Mouse (Mus musculus) midbrain, embryonic 15.5 days (tissue): ENCODE measurements around the gene Pex11g. TPM values are rescaled to one million over a fixed set of nuclear protein-coding genes. Genes with fewer than 3 reads are reported as not detected.

ENCODE experiments used
- ATAC-seq: fragments of 200-750 bp; cut with Nextera tagmentation; replicated peaks from 2 replicates; pipeline ENCODE4 v1.8.0; 2017; ENCODE audit warnings: moderate TSS enrichment
- H3K27ac ChIP-seq: fragments of 300-500 bp; sonication (generic); 2 replicates; pipeline ENCODE4 v1.5.1; 2015; ENCODE audit warnings: mild to moderate bottlenecking, inconsistent platforms
- H3K27me3 ChIP-seq: fragments of 300-500 bp; sonication (generic); replicated peaks from 2 replicates; pipeline ENCODE4 v1.6.1; 2015; ENCODE audit warnings: inconsistent platforms
- H3K36me3 ChIP-seq: fragments of 300-500 bp; sonication (generic); replicated peaks from 2 replicates; pipeline ENCODE4 v1.6.1; 2015; ENCODE audit warnings: inconsistent platforms
- H3K4me1 ChIP-seq: fragments of 300-500 bp; sonication (generic); 2 replicates; pipeline ENCODE4 v1.6.1; 2015; ENCODE audit warnings: inconsistent platforms
- H3K4me2 ChIP-seq: fragments of 300-500 bp; sonication (generic); 2 replicates; pipeline ENCODE4 v1.6.1; 2015; ENCODE audit warnings: inconsistent platforms, mild to moderate bottlenecking, moderate library complexity
- H3K4me3 ChIP-seq: fragments of 300-500 bp; sonication (generic); 2 replicates; pipeline ENCODE4 v1.5.1; 2015; ENCODE audit warnings: mild to moderate bottlenecking, inconsistent platforms
- H3K9ac ChIP-seq: fragments of 300-500 bp; sonication (generic); 2 replicates; pipeline ENCODE4 v1.6.1; 2015; ENCODE audit warnings: mild to moderate bottlenecking, inconsistent platforms
- H3K9me3 ChIP-seq: fragments of 300-500 bp; sonication (generic); 2 replicates; pipeline ENCODE4 v1.6.1; 2016; ENCODE audit warnings: inconsistent platforms
- WGBS: fragments of 180-500 bp; shearing (Covaris S2); methylation state at CpG from one replicate; pipeline ENCODE4 v1.1.7; 2015; ENCODE audit warnings: mixed read lengths; 5-methylcytosine and 5-hydroxymethylcytosine counted together
- polyA plus RNA-seq: library from polyadenylated mRNA; unstranded; fragments of >200 nt; fragmentation: Nextera tagmentation; extraction: Ambion mirVana; gene quantifications from 2 replicates; pipeline ENCODE4 v1.2.1, GENCODE M21; 2015

Pex11g gene
- polyA plus RNA-seq, 1 experiment from 2014 or later: 4.9 TPM

DNA sequence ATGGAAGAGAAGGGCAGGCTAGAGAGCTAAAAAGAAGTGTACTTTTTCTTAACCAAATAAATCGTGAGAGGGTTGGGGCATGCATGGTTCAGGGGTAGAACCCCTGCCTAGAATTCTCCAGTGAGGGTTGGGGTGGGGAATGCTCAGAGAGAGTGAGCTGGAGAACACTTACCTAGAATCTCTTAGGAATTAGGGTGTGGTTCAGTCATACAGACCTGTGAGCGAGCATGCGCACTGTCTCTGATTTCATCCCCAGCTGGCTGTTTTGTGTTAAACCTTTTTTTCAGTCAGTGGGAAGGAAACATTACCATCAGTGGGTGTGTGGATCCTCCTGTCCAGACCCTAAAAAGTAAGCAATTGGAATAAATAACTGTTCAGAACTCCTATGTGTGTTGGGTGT, 41.3 kb downstream of the Pex11g start:
- ATAC-seq: no peak
- Histone ChIP-seq H3K4me1 (no peaks in the 10 kb centered on the region), H3K4me2 (no peak overlapping the region), H3K4me3 (no peak overlapping the region), H3K9ac (no peak overlapping the region), H3K27me3 (no peaks in the 10 kb centered on the region), H3K9me3 (no peaks in the 10 kb centered on the region), H3K36me3 (0 out of 2 replicates have a peak, but pooled peaks cover 5% of the 10 kb centered on the region), H3K27ac (no peak overlapping the region)
- WGBS: 87% methylated on average over 3 of the region's 3 CpGs

DNA sequence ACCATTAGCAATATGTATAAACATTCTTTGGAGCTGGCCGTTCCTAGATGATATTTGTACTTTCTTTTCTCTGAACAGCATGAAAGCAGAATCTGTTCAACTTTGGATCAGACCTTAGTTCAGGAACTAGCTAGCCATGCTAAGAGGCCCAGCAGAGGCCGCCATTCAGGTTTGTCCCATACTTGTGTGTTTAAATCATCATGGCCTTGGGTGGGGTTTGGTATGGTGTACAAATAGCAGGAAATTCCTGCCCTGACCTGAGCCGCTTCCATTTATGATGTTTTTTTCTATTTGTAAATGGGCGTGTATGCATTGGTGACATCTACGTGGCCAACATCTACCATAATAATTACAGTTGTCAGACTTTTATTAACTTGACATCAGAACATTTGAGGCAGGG, 42.3 kb downstream of the Pex11g start:
- Histone ChIP-seq H3K27me3 (no peaks in the 10 kb centered on the region), H3K4me2 (no peak overlapping the region), H3K9me3 (no peaks in the 10 kb centered on the region), H3K4me3 (no peak overlapping the region), H3K27ac (no peak overlapping the region), H3K9ac (no peak overlapping the region), H3K36me3 (0 out of 2 replicates have a peak, but pooled peaks cover 5% of the 10 kb centered on the region), H3K4me1 (no peaks in the 10 kb centered on the region)
- 93% methylated on average over 5 of the region's 5 CpGs for WGBS
- ATAC-seq: no peak

DNA sequence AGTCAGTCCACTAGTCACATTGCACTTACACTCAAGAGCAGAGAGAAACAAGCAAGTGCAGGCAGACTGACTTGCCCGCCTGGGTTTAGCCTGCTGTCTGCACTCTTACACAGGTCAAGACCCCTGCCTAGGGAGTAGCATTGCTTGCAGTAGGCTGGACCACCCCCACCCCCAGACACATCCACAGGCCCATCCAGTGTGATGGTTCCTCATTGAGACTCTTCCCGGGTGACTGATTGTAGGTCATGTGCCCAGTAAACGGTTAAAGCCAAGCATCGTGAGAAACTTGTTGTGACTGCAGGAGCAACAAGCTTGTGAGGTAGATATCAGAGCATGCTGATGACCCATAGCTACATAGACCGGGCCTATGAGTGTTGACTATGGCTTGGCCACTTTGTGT, 46.0 kb downstream of the Pex11g start:
- Histone ChIP-seq H3K4me1 (peaks cover 19% of the 10 kb centered on the region), H3K27ac (no peak overlapping the region), H3K4me2 (no peak overlapping the region), H3K36me3 (no peaks in the 10 kb centered on the region), H3K9me3 (no peaks in the 10 kb centered on the region), H3K27me3 (no peaks in the 10 kb centered on the region), H3K9ac (no peak overlapping the region), H3K4me3 (no peak overlapping the region)
- ATAC-seq: no peak
- WGBS: 91% methylated on average over 5 of the region's 5 CpGs

DNA sequence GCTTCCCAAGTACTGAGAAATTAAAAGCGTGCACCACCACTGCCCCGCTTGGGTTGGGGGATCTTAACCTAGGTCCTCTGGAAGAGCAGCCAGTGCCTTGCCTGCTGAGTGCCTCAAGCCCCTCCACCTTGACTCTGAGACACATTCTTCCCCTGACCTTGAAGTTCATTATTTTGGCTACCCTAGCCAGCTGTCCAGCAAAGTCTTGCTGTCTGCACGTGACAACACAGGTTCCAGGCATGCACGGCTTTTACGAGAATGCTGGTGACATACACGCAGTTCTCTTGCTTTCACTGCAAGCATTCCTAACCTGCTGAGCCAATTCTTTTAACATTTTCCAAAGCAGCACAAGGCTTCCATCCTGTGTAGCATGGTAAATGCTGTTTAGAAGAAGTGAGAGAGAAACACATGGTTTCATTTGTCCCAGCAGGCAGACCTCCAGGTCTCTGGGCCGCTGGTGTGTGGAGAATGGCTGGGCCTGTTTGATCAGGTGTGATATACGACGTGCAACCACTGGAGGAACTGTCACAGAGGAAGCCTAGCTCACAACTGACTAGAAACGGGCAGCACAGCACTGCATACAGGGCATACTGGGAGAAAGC, 47.3 kb downstream of the Pex11g start:
- Histone ChIP-seq H3K4me3 (no peak overlapping the region), H3K36me3 (no peaks in the 10 kb centered on the region), H3K4me2 (no peak overlapping the region), H3K9me3 (no peaks in the 10 kb centered on the region), H3K27ac (no peak overlapping the region), H3K27me3 (no peaks in the 10 kb centered on the region), H3K9ac (no peak overlapping the region), H3K4me1 (peaks cover 25% of the 10 kb centered on the region)
- ATAC-seq: no peak
- 89% methylated on average over 10 of the region's 10 CpGs for WGBS

DNA sequence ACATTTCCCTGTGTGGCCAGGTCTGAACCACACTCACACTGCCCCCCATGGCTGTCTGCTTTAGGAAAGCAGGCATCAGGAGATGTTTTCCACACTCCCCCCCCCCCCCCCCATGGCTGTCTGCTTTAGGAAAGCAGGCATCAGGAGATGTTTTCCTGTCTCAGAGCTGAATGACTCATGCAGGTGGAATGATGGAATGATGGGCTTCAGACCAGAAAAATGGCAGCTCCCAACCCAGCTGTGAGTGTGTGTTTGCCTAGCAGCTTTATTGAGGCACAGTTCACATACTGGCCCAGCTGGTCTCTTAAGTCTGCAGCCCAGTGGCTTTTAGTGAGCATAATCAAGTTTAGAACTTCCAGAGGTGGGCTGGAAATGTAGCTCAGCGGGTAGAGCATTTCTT, 49.4 kb downstream of the Pex11g start:
- no peak overlapping the region for H3K9ac ChIP-seq
- H3K9me3 ChIP-seq: no peaks in the 10 kb centered on the region
- peaks cover 32% of the 10 kb centered on the region for H3K4me1 ChIP-seq
- 87% methylated on average over 1 of the region's 1 CpGs for WGBS
- H3K4me3 ChIP-seq: no peak overlapping the region
- ATAC-seq: no peak
- no peak overlapping the region for H3K27ac ChIP-seq
- H3K27me3 ChIP-seq: no peaks in the 10 kb centered on the region
- H3K4me2 ChIP-seq: no peak overlapping the region
- no peaks in the 10 kb centered on the region for H3K36me3 ChIP-seq

DNA sequence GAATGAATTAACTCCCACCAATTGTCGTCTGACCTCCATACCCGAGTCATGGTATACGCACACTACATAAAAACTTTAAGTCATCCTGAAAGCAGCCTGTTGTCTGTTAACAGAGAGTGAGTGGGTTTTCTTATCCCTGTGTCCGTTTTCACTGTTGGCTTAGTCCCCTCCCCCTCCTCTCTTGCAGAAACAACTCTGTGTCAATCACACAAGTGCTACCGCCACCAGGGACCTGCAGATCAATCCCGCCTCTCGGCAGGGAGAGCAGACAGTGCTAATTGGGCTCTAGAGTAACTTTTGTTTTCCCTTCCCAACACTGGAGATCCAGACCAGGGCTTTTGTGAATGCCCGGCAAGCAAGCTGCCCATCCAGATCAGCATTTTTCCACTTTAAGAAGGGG, 50.0 kb downstream of the Pex11g start:
- H3K4me1 ChIP-seq: peaks cover 32% of the 10 kb centered on the region
- 4% methylated on average over 8 of the region's 8 CpGs for WGBS
- no peaks in the 10 kb centered on the region for H3K9me3 ChIP-seq
- ATAC-seq: peak; percentile 62
- no peak overlapping the region for H3K4me2 ChIP-seq
- no peaks in the 10 kb centered on the region for H3K36me3 ChIP-seq
- no peak overlapping the region for H3K9ac ChIP-seq
- no peaks in the 10 kb centered on the region for H3K27me3 ChIP-seq
- H3K27ac ChIP-seq: no peak overlapping the region
- H3K4me3 ChIP-seq: no peak overlapping the region

DNA sequence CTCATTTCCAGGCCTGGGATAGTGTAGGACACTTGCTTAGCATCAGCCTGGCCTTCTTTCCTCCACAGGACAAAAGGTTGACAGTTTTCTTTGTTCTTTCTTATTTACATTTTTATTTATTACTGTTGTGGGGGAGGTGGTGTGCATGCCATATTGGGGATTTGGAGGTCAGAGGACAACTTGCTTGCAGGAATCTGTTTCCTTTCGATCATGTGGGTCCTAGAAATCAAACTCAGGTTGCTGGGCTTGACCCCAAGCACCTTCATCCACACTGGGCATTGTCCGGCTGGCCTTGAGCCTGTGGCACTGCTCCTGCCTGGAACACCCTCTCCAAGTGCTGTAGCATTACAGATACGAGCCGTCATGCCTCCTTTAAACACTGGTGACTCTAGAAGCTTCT, 50.6 kb downstream of the Pex11g start:
- no peak overlapping the region for H3K4me2 ChIP-seq
- no peak overlapping the region for H3K27ac ChIP-seq
- H3K36me3 ChIP-seq: no peaks in the 10 kb centered on the region
- H3K27me3 ChIP-seq: no peaks in the 10 kb centered on the region
- WGBS: 23% methylated on average over 4 of the region's 4 CpGs
- H3K9me3 ChIP-seq: no peaks in the 10 kb centered on the region
- peaks cover 32% of the 10 kb centered on the region for H3K4me1 ChIP-seq
- H3K4me3 ChIP-seq: no peak overlapping the region
- no peak overlapping the region for H3K9ac ChIP-seq
- ATAC-seq: no peak

DNA sequence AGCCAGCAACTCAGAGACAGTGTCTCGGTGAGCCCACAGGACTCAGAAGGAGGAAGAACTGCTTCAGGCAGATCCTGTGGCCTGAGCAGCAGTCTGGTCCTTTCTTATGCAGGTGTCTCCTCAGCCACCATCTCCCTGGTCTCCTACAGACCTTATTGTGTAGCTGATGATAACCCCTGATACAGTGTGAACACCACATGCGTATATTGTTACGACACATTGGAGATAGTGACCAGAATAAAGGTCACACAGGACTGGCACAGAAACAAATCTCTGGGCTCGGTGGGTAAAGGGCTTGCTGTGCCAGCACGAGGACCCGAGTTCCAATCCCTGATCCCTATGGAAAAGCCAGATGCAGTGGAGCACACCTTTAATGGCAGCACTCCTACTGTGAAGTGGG, 51.8 kb downstream of the Pex11g start:
- no peak for ATAC-seq
- Histone ChIP-seq H3K27ac (no peak overlapping the region), H3K4me3 (no peak overlapping the region), H3K9ac (no peak overlapping the region), H3K36me3 (no peaks in the 10 kb centered on the region), H3K4me1 (peaks cover 32% of the 10 kb centered on the region), H3K27me3 (no peaks in the 10 kb centered on the region), H3K9me3 (no peaks in the 10 kb centered on the region), H3K4me2 (no peak overlapping the region)
- WGBS: 93% methylated on average over 6 of the region's 6 CpGs

DNA sequence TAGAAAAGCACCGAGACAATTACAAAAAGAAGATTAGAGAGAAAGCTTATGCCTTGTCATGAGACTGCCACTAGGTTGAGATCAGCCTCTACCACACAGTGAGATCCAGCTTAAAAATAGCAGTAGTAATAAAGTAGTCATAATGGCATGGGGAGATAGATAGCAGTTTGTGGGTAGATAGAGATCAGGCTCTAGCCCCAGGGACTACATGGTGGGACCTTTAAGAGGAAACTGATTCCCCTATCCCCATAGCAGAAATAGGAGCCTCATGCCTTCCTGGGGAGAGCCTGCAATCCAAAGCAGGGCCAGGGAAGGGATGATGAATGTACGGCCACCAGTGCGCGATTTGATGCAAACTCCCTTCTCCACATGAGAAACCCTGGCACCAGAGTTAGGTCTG, 52.2 kb downstream of the Pex11g start:
- Histone ChIP-seq H3K4me3 (no peak overlapping the region), H3K4me2 (no peak overlapping the region), H3K9me3 (no peaks in the 10 kb centered on the region), H3K4me1 (peaks cover 32% of the 10 kb centered on the region), H3K9ac (no peak overlapping the region), H3K36me3 (no peaks in the 10 kb centered on the region), H3K27me3 (no peaks in the 10 kb centered on the region), H3K27ac (no peak overlapping the region)
- 53% methylated on average over 4 of the region's 4 CpGs for WGBS
- no peak for ATAC-seq

DNA sequence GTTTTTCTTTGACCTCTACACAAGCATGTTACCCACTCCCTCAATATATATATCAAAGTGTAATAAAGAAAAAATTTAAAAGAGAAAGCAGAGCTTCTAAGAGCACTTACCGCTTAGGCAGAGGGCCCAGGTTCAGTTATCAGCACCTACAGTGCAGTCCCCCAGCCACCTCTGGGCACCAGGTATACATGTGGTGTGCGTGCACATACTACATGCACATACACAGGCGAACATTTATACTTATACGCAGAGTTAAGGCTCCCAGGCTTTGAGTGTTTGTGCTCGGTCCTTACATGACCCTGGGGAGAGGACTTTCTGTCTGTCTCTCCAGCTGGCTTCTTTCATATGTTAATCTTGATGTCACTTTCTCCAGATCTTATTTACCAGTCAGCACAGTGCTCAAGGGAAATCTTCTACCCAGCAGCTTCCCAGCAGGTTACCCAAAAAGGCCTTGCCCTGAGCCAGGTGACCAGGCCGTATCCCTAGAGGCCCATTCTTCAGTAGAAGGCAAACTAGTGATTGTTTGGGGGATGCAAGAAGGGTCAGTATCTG, 52.8 kb downstream of the Pex11g start:
- no peak overlapping the region for H3K9ac ChIP-seq
- no peak overlapping the region for H3K4me3 ChIP-seq
- H3K27me3 ChIP-seq: no peaks in the 10 kb centered on the region
- H3K4me1 ChIP-seq: peaks cover 32% of the 10 kb centered on the region
- 35% methylated on average over 6 of the region's 6 CpGs for WGBS
- no peaks in the 10 kb centered on the region for H3K36me3 ChIP-seq
- ATAC-seq: no peak
- H3K9me3 ChIP-seq: no peaks in the 10 kb centered on the region
- no peak overlapping the region for H3K27ac ChIP-seq
- no peak overlapping the region for H3K4me2 ChIP-seq

DNA sequence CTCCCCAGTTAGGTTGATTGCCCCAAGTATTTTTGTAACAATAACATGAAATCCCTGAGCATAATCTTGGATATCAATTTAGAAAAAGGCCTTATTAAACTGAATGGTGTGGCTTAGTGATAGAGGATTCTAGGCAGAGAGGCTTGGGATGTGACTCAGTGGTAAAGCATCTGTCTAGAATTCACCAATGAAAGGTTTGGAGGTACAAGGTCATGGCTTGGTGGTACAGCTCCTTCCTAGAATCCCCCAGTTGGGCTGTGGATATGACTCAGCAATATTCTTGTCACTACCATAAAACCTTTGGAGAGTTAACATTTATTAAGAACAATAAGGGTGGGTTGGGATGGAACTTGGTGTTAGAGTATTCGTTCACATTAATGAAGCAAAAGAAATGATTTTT, 54.7 kb downstream of the Pex11g start:
- Histone ChIP-seq H3K27me3 (no peaks in the 10 kb centered on the region), H3K9me3 (no peaks in the 10 kb centered on the region), H3K4me3 (no peak overlapping the region), H3K4me1 (peaks cover 27% of the 10 kb centered on the region), H3K36me3 (no peaks in the 10 kb centered on the region), H3K4me2 (no peak overlapping the region), H3K9ac (no peak overlapping the region), H3K27ac (no peak overlapping the region)
- no peak for ATAC-seq
- 94% methylated on average over 1 of the region's 1 CpGs for WGBS

DNA sequence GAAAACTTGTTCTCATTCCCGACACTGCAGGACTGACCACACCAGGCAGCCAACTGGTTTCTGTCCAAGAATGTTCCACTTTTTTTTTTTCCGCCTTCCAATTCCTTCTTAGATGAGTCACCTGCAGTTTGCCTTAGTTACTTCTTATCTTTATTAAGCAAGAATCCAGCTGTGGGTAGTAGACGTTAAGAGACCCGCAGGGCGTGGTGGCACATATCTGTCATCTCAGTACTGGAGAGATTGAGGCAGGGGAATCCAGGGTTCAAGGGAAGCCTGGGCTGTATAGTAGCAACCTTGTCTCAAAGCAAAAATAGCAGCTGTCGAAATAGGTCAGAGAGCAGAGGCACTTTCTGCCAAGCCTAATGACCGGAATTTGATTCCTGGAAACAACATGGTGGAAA, 55.6 kb downstream of the Pex11g start:
- H3K4me1 ChIP-seq: peaks cover 18% of the 10 kb centered on the region
- H3K9ac ChIP-seq: no peak overlapping the region
- no peak overlapping the region for H3K27ac ChIP-seq
- no peak overlapping the region for H3K4me2 ChIP-seq
- WGBS: 93% methylated on average over 7 of the region's 7 CpGs
- H3K4me3 ChIP-seq: no peak overlapping the region
- H3K9me3 ChIP-seq: no peaks in the 10 kb centered on the region
- no peaks in the 10 kb centered on the region for H3K27me3 ChIP-seq
- ATAC-seq: no peak
- no peaks in the 10 kb centered on the region for H3K36me3 ChIP-seq

DNA sequence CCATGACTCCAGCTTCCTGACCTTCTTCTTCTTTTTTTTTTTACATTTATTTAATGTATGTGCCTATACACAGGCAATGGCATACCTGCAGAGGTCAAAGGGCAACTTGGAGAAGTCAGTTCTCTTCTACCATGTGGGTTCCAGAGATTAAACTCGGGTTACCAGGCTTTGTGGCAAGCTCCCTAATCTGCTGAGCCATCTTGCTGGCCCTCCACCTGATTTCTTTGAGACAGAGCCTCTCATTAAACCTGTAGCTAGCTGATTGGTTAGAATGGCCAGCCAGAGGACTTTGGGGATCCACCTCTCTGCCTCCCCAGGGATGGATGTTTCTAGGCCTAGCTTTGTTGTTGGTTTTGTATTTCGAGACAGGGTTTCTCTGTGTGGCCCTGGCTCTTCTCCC, 56.4 kb downstream of the Pex11g start:
- no peak overlapping the region for H3K9ac ChIP-seq
- H3K9me3 ChIP-seq: no peaks in the 10 kb centered on the region
- ATAC-seq: no peak
- H3K27ac ChIP-seq: no peak overlapping the region
- H3K36me3 ChIP-seq: no peaks in the 10 kb centered on the region
- no peak overlapping the region for H3K4me3 ChIP-seq
- 86% methylated on average over 2 of the region's 2 CpGs for WGBS
- no peak overlapping the region for H3K4me2 ChIP-seq
- peaks cover 11% of the 10 kb centered on the region for H3K4me1 ChIP-seq
- no peaks in the 10 kb centered on the region for H3K27me3 ChIP-seq
